Mouse (Mus musculus) heart, adult 2 months (tissue): ENCODE measurements around the gene Fosl2. TPM values are rescaled to one million over a fixed set of nuclear protein-coding genes. Genes with fewer than 3 reads are reported as not detected.

Source experiments
- DNase-seq, 2 experiments: peaks; one replicate each; pipeline ENCODE4 v3.0.0; 2021
- H3K27ac ChIP-seq: fragments of 200-600 bp; 2 replicates; pipeline ENCODE4 v1.8.1; 2022
- H3K27me3 ChIP-seq: fragments of 200-500 bp; 2 replicates; pipeline ENCODE4 v1.6.1; 2012; ENCODE audit warnings: mild to moderate bottlenecking, low read length, inconsistent platforms, mixed read lengths; ENCODE audit not compliant: control insufficient read depth, insufficient read depth
- H3K36me3 ChIP-seq: fragments of 200-500 bp; 2 replicates; pipeline ENCODE4 v1.6.1; 2012; ENCODE audit warnings: low read length, inconsistent platforms; ENCODE audit not compliant: control insufficient read depth, insufficient read depth
- H3K4me1 ChIP-seq: fragments of 200-500 bp; 2 replicates; pipeline ENCODE4 v1.6.1; 2011; ENCODE audit warnings: low read length; ENCODE audit not compliant: control insufficient read depth, insufficient read depth
- H3K4me3 ChIP-seq: fragments of 200-600 bp; 2 replicates; pipeline ENCODE4 v1.8.1; 2022
- H3K79me2 ChIP-seq: fragments of 200-500 bp; replicated peaks from 2 replicates; pipeline ENCODE4 v1.6.1; 2012; ENCODE audit warnings: mild to moderate bottlenecking, inconsistent platforms, low read length, moderate library complexity, mixed read lengths; ENCODE audit not compliant: control insufficient read depth, insufficient read depth
- H3K9ac ChIP-seq: fragments of 200-500 bp; 2 replicates; pipeline ENCODE4 v1.6.1; 2012; ENCODE audit warnings: low read depth, mild to moderate bottlenecking, control low read depth, inconsistent platforms, low read length, mixed read lengths
- CTCF ChIP-seq: fragments of 200-600 bp; IDR thresholded peaks from 2 replicates; pipeline ENCODE4 v1.8.1; 2022; ENCODE audit warnings: antibody characterized with exemption, mild to moderate bottlenecking, moderate library complexity
- EP300 ChIP-seq: fragments of 200-500 bp; IDR thresholded peaks from 2 replicates; pipeline ENCODE4 v1.6.1; 2011; ENCODE audit warnings: low read depth, low read length, control low read depth; ENCODE audit not compliant: insufficient read depth
- POLR2A ChIP-seq: fragments of 200-500 bp; IDR thresholded peaks from 2 replicates; pipeline ENCODE4 v1.6.1; 2011; ENCODE audit warnings: mild to moderate bottlenecking, low read depth, low read length, control low read depth; ENCODE audit not compliant: insufficient read depth
- WGBS: fragments of 180-500 bp; shearing (Covaris S2); methylation state at CpG from one replicate; pipeline ENCODE4 v1.1.7; 2018; 5-methylcytosine and 5-hydroxymethylcytosine counted together
- intact Hi-C: fragments of 180-260 bp; cut with DNase I; formaldehyde crosslinking; loops from one replicate; pipeline ENCODE4 v1.15.1; 2025
- polyA plus RNA-seq: library from polyadenylated mRNA; depleted of rRNA; stranded (reverse); fragments of >200 nt; gene quantifications from 2 replicates; pipeline ENCODE4 v1.2.3, GENCODE M21; 2012; rRNA removed
- total RNA-seq, 2 experiments: library from RNA; stranded (reverse); gene quantifications; 2 replicates each; pipeline ENCODE4 v1.2.3; 2021

Fosl2 gene
- total and polyA plus RNA-seq, 3 experiments, result 10.2 to 26.6 (median 21.2) TPM

- H3K4me3 ChIP-seq, result no peak overlapping the region
- 60% methylated on average over 2 of the region's 2 CpGs for WGBS
These were observed 71.1 kb downstream of the Fosl2 start for GRCm38 (mm10) chr5:32206726-32207125.

More at GRCm38 (mm10) chr5:32206726-32207125, 71.1 kb downstream of the Fosl2 start:
- Histone ChIP-seq H3K79me2 (no peaks in the 10 kb centered on the region), H3K27ac (no peak overlapping the region), H3K36me3 (no peaks in the 10 kb centered on the region), H3K4me1 (no peaks in the 10 kb centered on the region), H3K27me3 (no peaks in the 10 kb centered on the region), H3K9ac (no peak overlapping the region)
- TF ChIP-seq EP300 (no peak), POLR2A (no peak), CTCF (no peak)
- intact Hi-C loops, result no loop called here
- no peak for DNase-seq

Other genes with a start within 250 kb of the Fosl2 start
- 1 to 10 TPM in 1 of 2 experiments, under 1 TPM in 1; 0.82 to 1.5 TPM for gene Plb1, start 96.9 kb downstream of the Fosl2 start, total RNA-seq
- 1.3 and 1.6 TPM in 2 replicates for gene Plb1, start 96.9 kb downstream of the Fosl2 start, polyA plus RNA-seq